Mouse (Mus musculus) liver, embryonic 15.5 days (tissue): Measurements from ENCODE around the gene Rfpl4b. TPM values are rescaled to one million over a fixed set of nuclear protein-coding genes. Genes with fewer than 3 reads are reported as not detected.

Experiments
- polyA plus RNA-seq: library from polyadenylated mRNA; unstranded; fragments of >200 nt; fragmentation: Nextera tagmentation; extraction: Ambion mirVana; gene quantifications from 2 replicates; pipeline ENCODE4 v1.2.1, GENCODE M21; 2015

The Rfpl4b gene
- polyA plus RNA-seq, 1 experiment from 2014 or later, result not detected

Other genes with a start within 250 kb of the Rfpl4b start
- 2.1 TPM in 2 replicates for gene Lama4, start 143.7 kb upstream of the Rfpl4b start, polyA plus RNA-seq